20 mouse cellular contexts compared by ENCODE assay signal in genomic region chr19:12677812-12678211, GRCm38 (mm10). TPM values are rescaled to one million over a fixed set of nuclear protein-coding genes. Genes with fewer than 3 reads are reported as not detected.
DNase-seq lines count a peak whose midpoint lies in the region; TF ChIP-seq lines count a peak whose summit lies in the region.
"Had no signal": no experiment of that assay in that cellular context is flagged by ENCODE, and none has a peak within 500 bp of the region (broad histone marks: within the 10 kb centered on the region; RNA-seq: fewer than 3 reads in every experiment).

Olfr1443 (plus strand) TSS chr19:12678112.

- H3K4me3 ChIP-seq in kidney, adult 2 months (ENCODE audit: insufficient read depth, low read depth, low read length), result no peak within 1 kb of the TSS

- no peaks in the 10 kb centered on the region; the same call in 1 of the 2 replicates for H3K4me1 ChIP-seq in kidney, adult 2 months (ENCODE audit: control insufficient read depth, insufficient read depth, low read length)

- H3K36me3 ChIP-seq in kidney, adult 2 months (ENCODE audit: control insufficient read depth, insufficient read depth, low read length), result no peaks in the 10 kb centered on the region
- H3K36me3 ChIP-seq: G1E had no signal

- no peaks in the 10 kb centered on the region for H3K27me3 ChIP-seq in kidney, adult 2 months (replicated peaks; ENCODE audit: control insufficient read depth, insufficient read depth, low read length)
- H3K27me3 ChIP-seq: CH12.LX, Patski had no signal

- peak within 1 kb of the TSS; percentile 68; the same call in 1 of the 2 replicates for H3K27ac ChIP-seq in kidney, adult 2 months (ENCODE audit: insufficient read depth, low read depth, low read length)

- WGBS in kidney, adult 2 months, result 50% methylated on average over 3 of the region's 3 CpGs

- no peak for TF ChIP-seq CTCF in kidney, adult 2 months (conservative IDR thresholded peaks at IDR 0.05; ENCODE audit: insufficient read depth, insufficient read length, low read depth, low read length)

- TF ChIP-seq POLR2A in kidney, adult 2 months (IDR thresholded peaks at IDR 0.05; ENCODE audit: low read depth, low read length), result no peak

- peak; percentile 55 for DNase-seq in kidney, adult 2 months
- no peak for DNase-seq in kidney, adult 9 months
- DNase-seq: adrenal gland, adult 2 months; adrenal gland, adult 8-10 months; adrenal gland, postnatal 10 days; adrenal gland, postnatal 14 days; adrenal gland, postnatal 25 days; adrenal gland, postnatal 36 days; B cell, adult 2 months; cerebellum, adult 11 months; cerebellum, adult 11-12 months; cerebellum, adult 18-20 months; cerebellum, adult 2 months had no signal

RNA-seq across cellular contexts. Expression of gene Olfr1443, which starts in this region (rescaled TPM):
- not detected in 2 replicates for polyA plus RNA-seq in kidney, adult 2 months (2012; rRNA removed)
- polyA plus RNA-seq: activated CD4-positive, CD25-positive, alpha-beta regulatory T cell, adult 4 months; adrenal gland, adult 2 months; brain, embryonic 14.5 days; C2C12; CD4-positive, CD25-positive, alpha-beta regulatory T cell, adult 4 months; cerebellum, adult 2 months; G1E; Patski had no signal

Comparison
In these comparisons a context has a peak if more than half of its experiments do, and no peak if none do; other contexts are left out.
1. Peak in DNase-seq and H3K27ac ChIP-seq in kidney, adult 2 months; RNA of the gene not detected or under 1 TPM.